Mouse (Mus musculus) cerebellum, adult 2 months (tissue): ENCODE measurements at regions not wholly inside any gene's neighbourhood (a gene's known extent, or its start where the extent isn't known, plus 50 kb on each side); places are given as distances from the start of the nearest gene placed in this dataset.

ENCODE experiments used
- CTCF ChIP-seq: fragments of 200-500 bp; IDR thresholded peaks from 2 replicates; pipeline ENCODE4 v1.5.1; 2011; ENCODE audit warnings: low read depth, mild to moderate bottlenecking, control low read depth, low read length, moderate library complexity, borderline replicate concordance; ENCODE audit not compliant: insufficient read depth
- POLR2A ChIP-seq: fragments of 200-500 bp; IDR thresholded peaks from 2 replicates; pipeline ENCODE4 v1.6.1; 2011; ENCODE audit warnings: low read length, control low read depth, borderline replicate concordance; ENCODE audit not compliant: insufficient read depth

- no peak for TF ChIP-seq POLR2A
- no peak for TF ChIP-seq CTCF
Measured at GRCm38 (mm10) chr16:25181939-25182338, 104.7 kb upstream of the Tprg start.
